Mouse (Mus musculus) cerebellum, postnatal 4 days (tissue): ENCODE results near the gene Uhrf1.

Experiments used
- DNase-seq, 2 experiments: peaks; one replicate each; pipeline ENCODE4 v3.0.0; 2022; ENCODE audit warnings: low spot score in 2 of 2, mixed read lengths in 1 of 2

Gene Uhrf1

GRCm38 (mm10) chr17:56348128-56348527 is 45.0 kb downstream of the Uhrf1 start:
- no peak for DNase-seq

- DNase-seq, result no peak
Measured at GRCm38 (mm10) chr17:56348586-56348985, 45.5 kb downstream of the Uhrf1 start.

GRCm38 (mm10) chr17:56350694-56351093 is 47.6 kb downstream of the Uhrf1 start:
- DNase-seq, result peak; percentile 64 to 87

GRCm38 (mm10) chr17:56356921-56357885 is 54.1 kb downstream of the Uhrf1 start:
- DNase-seq, result peak; percentile 47 to 74

- no peak for DNase-seq
Measured at GRCm38 (mm10) chr17:56359183-56359725, 56.1 kb downstream of the Uhrf1 start.

GRCm38 (mm10) chr17:56359864-56360263 is 56.7 kb downstream of the Uhrf1 start:
- no peak for DNase-seq

- peak in 1 of 2 experiments; percentile 55 for DNase-seq
Measured at GRCm38 (mm10) chr17:56360451-56360850, 57.3 kb downstream of the Uhrf1 start.

GRCm38 (mm10) chr17:56361542-56361941 is 58.4 kb downstream of the Uhrf1 start:
- no peak for DNase-seq

GRCm38 (mm10) chr17:56365791-56366673 is 62.9 kb downstream of the Uhrf1 start:
- no peak for DNase-seq

- no peak for DNase-seq
Measured at GRCm38 (mm10) chr17:56368291-56368790, 65.2 kb downstream of the Uhrf1 start.

- no peak for DNase-seq
Measured at GRCm38 (mm10) chr17:56370090-56370489, 67.0 kb downstream of the Uhrf1 start.

GRCm38 (mm10) chr17:56371029-56371660 is 68.0 kb downstream of the Uhrf1 start:
- DNase-seq, result no peak

- no peak for DNase-seq
Measured at GRCm38 (mm10) chr17:56372109-56372508, 69.0 kb downstream of the Uhrf1 start.
